Mouse (Mus musculus): ENCODE results near the gene Scamp2. TPM values are rescaled to one million over a fixed set of nuclear protein-coding genes. Genes with fewer than 3 reads are reported as not detected.
A peak's percentile ranks its signal among the peaks of the same experiment; 100 is the strongest.

Scamp2 gene
- total RNA-seq, 2 experiments from 2014 or later = 29.7 to 31.0 TPM

DNA sequence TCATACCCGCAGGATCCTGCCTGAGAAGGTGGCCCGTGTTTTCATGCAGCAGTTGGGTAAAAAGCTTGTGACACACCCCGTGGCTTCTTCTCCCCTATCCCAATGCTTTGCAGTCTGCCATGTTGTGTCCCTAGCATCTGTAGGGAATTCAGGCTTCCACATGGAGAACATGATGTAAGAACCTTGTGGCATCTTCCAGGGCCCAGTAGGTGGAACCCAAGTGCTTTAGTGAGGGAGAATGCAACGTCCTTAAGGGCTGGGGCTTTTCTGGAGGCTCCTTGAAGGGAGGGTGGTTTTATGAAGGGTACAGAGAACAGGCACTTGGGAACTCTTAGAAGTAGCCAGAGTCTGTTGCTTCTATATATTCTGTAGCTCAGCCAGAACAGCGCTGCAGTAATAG, 30.0 kb downstream of the Scamp2 start:
- intact Hi-C loops (cut with DNase I) = no loop called here
- DNase-seq = peak; percentile 21

DNA sequence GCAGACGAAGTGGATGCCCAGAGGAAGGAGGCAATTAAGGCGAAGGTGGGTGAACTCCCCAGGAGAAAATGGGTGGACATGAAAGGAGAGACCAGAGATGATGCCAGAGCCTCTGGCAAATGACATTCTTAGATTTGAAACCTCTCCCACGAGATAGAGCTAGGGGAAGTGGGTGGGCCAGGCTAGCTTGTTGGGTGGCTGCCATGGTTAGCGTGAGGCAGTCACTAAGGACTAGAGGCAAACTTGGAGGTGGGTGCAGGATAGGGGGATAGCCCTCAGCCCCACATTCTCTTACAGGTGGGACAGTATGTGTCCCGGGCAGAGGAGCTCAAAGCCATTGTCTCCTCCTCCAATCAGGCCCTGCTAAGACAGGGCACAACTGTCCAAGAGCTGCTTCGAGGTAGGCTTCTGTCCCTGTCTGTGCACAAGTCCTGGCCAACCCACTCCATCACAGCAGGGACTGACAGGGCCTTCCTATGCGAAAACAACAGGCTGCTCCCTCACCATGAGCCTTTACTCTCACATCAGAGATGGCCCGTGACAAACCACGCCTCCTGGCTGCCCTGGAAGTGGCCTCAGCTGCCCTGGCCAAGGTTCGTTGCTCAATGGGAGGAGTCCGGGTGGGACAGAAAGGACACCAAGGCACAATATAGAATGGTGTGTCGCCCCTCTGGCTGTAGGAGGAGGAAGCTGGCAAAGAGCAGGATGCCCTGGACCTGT, 32.9 kb downstream of the Scamp2 start:
- intact Hi-C loops (cut with DNase I) = no loop called here
- DNase-seq = no peak

GRCm38 (mm10) chr9:57594174-57594509, 33.4 kb downstream of the Scamp2 start:
- intact Hi-C loops (cut with DNase I) = no loop called here
- DNase-seq = no peak

DNA sequence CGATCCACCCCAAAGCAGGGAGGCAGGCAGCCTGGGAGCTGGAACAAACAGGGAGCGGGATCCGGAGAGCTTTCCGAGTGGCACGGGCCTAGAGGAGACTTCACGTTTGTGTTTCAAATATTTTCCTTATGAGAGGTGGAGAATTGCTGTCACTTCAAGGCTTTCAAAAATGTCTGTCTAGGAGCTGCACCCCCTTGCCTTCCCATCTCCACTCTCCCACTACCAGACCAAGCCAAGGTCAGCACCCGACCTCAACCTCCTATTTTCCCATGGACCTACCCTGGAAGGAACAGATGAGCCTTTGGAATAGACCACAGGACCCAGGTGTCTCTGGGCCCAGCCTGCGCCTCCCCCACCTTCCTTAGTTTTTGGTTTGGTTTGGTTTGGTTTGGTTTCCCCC, 36.5 kb downstream of the Scamp2 start:
- intact Hi-C loops (cut with DNase I) = no loop called here
- DNase-seq = no peak

DNA sequence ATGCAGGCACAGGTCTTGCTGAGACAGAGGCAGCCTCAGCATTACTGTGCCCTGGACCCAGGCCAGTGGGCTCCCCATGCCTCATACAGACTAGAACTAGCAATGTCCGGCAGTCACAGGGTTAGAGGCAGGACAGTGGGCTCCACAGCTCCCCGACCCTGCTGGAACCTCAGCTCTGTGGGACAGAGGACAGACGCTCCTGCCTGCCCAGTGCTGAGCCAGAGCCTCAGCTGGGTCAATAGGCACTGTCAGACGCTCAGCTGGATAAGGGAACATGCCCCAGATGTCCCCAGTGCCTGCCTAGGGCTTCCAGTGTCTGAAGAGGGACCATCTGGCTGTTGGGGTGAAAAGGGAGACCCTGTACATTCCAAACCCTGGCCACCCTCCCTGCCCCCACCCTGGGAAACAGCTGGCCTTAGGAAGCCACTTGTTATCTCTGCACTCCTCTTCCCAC, 37.2 kb downstream of the Scamp2 start:
- peak; percentile 38 for DNase-seq

GRCm38 (mm10) chr9:57598851-57599563, 38.3 kb downstream of the Scamp2 start:
- intact Hi-C loops (cut with DNase I) = no loop called here
- DNase-seq = peak; percentile 54

More for the DNA sequence above, 37.2 kb downstream of the Scamp2 start:
- intact Hi-C loops (cut with DNase I) = no loop called here

GRCm38 (mm10) chr9:57600620-57601352, 40.0 kb downstream of the Scamp2 start:
- intact Hi-C loops (cut with DNase I) = no loop called here
- peak; percentile 45 for DNase-seq

DNA sequence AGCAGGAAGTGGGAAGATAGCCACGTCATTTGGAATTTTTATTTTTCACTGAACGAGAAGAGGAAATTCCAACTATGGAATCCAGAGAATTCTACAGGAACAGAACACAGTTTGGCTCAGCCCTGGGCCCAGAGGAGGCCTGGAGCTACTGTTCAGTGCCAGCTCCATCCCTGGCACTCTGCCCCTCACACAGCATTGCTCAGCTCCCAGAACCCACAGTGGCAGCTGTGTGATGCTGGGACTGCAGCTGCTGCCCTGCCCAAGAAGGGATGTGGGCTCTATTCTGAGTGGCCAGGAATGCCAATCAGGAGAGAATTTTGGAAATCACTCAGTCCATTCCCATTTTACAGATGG, 40.6 kb downstream of the Scamp2 start:
- peak; percentile 91 for DNase-seq
- intact Hi-C loops (cut with DNase I) = no loop called here

DNA sequence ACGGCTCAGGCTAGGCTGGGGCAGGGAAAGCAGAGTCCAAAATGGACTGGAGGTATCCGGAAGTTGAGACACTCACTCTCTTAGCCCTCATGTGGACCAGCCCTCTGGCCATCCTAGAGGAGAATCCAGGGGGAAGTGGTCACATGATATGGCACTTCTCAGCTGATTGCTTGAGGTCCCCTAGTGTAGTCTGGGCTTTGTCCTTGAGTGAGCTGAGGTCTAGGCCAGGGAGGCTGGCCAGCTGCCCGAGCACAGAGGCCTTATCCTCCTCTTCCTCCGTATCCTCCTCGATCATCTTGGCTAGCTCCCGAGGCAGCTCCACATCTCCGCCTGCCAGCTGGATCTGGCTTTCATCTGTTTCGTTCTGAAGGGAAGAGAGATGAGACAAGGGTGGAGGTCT, 41.4 kb downstream of the Scamp2 start:
- intact Hi-C loops (cut with DNase I) = no loop called here
- DNase-seq = peak; percentile 53

DNA sequence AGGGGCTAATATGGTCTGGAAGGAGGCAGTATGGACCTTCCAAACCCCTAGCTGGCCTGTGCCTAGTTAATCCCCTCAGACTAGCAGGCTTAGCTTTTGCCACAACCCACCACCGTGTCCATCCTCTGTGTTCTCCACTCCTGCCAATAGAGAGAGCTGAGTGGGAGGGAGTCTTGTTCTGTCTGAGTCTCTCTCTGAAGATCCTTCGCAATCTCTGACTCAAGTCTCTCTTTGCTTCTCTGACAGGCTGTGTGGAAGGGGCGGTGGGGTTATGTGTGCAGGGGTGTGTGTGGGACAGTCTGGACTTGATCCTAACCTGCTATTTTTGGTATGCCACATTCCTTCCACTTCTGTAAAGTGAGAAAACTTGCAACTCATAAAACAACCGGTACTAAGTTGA, 44.1 kb downstream of the Scamp2 start:
- intact Hi-C loops (cut with DNase I) = no loop called here
- no peak for DNase-seq

DNA sequence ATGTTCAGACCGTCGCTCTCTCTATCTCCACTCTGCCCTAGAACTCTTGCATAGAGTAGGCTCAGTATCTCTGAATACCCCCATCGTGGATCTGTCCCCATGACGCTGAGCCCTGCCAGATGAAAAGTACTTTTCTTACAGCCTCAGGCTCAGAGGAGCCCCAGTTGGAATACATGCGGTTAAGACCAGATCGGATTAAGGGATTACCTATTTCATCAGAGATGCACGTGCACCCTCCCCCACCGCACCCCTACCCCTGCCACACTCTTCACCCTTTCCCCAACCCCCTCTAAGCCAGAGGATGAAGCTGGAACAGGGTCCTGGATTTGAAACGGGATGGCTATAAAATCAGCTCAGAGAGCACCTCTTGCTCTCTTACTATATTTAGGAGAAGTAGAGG, 44.8 kb downstream of the Scamp2 start:
- intact Hi-C loops (cut with DNase I) = no loop called here

DNA sequence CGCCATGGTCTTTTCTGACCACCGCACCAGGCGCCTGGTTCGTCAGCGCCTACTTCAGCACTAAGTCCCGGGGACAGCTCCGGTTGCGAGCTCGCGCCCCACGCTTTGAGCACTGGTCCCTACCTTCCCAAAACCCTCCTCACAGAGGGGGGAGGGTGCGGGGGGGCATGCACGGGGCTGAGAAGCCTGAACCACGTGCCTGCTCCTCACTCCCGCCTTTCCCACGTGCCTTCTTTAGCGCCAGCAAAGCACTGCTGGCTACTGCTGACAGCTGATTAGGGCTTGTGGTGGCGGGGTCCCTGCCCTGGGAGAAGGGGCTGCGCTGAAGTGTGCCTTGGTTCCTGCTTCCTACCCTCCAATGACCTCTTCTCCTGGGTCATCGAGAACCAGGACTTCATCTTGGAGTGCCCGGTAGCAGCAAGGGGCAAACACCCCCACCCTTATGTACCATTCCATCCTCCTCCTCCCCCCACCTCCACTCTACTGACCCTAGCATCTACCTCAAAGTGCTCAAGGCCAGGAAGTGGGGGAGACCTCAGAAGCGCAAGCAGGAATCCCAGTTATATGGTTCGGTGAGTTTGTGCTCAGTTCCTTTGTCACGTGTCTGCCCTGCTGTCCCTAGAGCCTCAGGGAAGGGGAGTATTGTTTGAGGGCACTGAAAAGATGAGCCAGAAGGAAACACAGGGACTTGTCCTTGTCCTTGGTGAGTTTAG, 45.6 kb downstream of the Scamp2 start, which contains the start of gene Cplx3:
Gene Cplx3, minus strand, starts transcription at position 143 of the 713 bp plus-strand sequence.
- no peak for DNase-seq
- intact Hi-C loops (cut with DNase I) = no loop called here

More for the DNA sequence above, 44.8 kb downstream of the Scamp2 start:
- DNase-seq = no peak

- intact Hi-C loops (cut with DNase I) = no loop called here
- no peak for DNase-seq
These were observed 49.1 kb downstream of the Scamp2 start for GRCm38 (mm10) chr9:57609803-57610202.

GRCm38 (mm10) chr9:57610359-57610826, 49.6 kb downstream of the Scamp2 start:
- intact Hi-C loops (cut with DNase I) = no loop called here
- no peak for DNase-seq

DNA sequence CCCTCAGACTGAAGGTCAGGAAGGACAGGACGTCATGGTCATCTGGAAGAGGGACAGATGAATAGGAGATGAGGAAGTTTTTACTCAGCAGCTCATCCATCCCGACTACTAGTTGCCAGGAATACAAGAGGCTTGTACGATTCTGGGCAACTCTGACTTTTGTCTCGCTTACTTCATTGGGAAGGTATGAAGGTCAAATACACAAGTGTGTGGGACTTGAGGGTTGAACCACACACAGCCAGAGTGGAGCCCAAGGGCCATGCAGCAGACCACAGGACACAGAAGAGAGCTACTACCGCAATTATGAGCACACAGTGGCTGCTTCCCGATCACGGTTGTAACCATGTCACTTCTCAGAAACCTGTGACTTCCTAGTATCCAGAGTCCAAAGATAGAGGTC, 51.8 kb downstream of the Scamp2 start:
- intact Hi-C loops (cut with DNase I) = no loop called here
- no peak for DNase-seq

DNA sequence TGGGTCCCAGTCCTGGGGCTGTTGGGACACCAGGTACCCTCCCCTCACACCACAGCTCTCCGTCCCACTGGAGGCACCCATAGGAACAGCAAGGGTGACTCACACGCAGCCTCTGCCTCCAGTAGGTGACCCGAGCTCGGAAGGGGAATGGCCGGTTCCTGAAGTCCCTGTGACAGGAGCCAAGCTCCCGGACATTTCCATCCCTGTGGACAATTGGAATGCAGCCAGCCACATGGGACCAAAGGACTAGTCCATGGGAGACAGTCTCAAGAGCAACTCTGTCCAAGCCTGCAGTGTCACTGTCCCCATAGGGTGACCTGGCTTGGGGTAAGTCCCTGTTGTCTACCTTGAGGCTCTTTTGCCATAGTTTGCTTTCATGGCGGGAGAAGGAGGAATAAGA, 53.2 kb downstream of the Scamp2 start:
- DNase-seq = no peak
- intact Hi-C loops (cut with DNase I) = no loop called here

DNA sequence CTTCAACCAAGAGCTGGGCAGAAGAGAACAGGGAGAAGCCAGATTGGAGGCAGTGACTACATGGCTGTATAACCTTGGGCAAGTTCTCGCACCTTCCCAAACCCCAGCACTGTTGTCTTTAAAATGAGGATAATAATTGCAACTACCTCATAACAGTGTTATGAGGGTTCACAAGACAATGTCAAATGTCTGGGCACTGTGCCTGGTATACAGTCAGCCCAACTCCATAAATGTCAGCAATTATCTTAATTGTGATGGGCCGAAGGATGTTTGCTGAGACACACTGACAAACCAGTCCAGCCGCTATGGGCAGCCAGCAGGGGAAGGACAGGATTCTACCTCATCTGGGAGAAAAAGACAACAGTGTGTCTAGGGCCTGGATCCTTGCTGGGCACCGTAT, 54.0 kb downstream of the Scamp2 start:
- no peak for DNase-seq
- intact Hi-C loops (cut with DNase I) = no loop called here

GRCm38 (mm10) chr9:57617556-57618169, 56.9 kb downstream of the Scamp2 start:
- intact Hi-C loops (cut with DNase I) = no loop called here
- DNase-seq = no peak

DNA sequence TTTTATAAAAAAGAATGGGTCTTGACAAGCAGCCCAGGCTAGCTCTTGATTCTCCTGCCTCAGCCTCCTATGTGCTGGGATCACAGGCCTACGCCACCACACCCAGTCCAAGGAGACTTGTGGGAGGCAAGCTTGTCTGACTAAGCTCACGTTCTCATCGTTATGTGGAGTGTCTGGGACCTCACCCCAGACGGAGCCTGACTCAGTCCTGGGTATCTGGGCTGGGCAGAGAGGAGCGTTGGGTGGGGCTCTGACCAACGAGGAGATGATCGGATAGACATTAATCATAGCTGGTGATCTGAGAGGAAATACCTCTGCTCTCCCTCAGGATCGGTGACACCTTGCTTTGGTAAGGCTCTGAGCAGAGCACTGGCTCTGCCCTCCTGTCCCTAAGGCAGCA, 58.1 kb downstream of the Scamp2 start:
- intact Hi-C loops (cut with DNase I) = no loop called here
- DNase-seq = no peak

DNA sequence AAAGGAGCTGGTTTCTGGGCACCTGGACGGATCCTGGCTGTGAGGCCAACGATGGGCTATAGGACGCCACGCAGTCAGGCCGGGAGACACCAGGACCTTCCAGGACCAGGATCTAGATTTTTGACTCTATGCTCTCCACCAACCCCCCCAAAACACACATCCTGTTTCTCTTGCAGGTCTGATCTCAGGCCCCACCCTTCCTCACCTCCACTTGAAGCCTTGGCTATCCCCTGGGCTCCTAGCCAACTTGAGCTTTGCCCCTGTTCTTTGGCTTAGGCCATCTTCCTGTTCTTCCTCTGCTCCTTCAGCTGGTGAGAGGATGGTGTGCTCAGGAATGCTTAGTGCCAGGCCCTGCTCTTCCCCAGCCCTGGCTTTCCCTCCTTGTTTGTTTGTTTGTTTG, 59.9 kb downstream of the Scamp2 start, which contains the start of gene Lman1l:
Gene Lman1l, minus strand, starts transcription at position 101 of the 400 bp plus-strand sequence.
- DNase-seq = no peak
- intact Hi-C loops (cut with DNase I) = no loop called here

Data from left cerebral cortex, postnatal 4 days (tissue).